7 mouse cellular contexts compared by ENCODE assay signal in the genomic region with DNA sequence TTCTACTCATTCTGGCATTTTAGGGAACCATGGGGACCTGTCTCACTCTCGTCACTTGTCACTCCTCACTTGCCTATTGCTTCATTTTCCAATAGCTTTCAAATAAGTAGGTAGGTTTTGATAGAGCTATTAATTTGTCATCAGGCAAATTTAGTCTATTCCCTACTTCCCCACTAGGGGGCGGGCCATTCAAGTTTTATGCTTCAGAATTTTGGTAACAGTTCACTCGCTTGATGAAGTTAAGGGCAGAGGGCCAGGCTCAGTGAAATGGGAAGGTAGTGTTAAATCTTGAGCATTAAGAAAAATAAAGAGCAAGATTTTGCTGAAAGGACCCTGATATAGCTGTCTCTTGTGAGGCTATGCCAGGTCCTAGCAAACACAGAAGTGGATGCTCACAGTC.
DNase-seq lines count a peak whose midpoint lies in the region.

No protein-coding gene starts in this region.

- peak; percentile 9 for DNase-seq in ovary, postnatal 10 days (ENCODE audit: low spot score)
- DNase-seq in ovary, adult 18-20 months (ENCODE audit: low spot score): no peak
- DNase-seq in adrenal gland, postnatal 10 days: peak; percentile 69
- peak; percentile 85 to 92 for DNase-seq in cerebellum, postnatal 10 days
- peak; percentile 19 to 32 for DNase-seq in gastrocnemius, postnatal 4 days (ENCODE audit: low spot score in 2 of 2)
- peak; percentile 29 for DNase-seq in left cerebral cortex, adult 11 months (ENCODE audit: low spot score)
- DNase-seq in retina, adult 2 months (ENCODE audit: low read depth, low spot score): peak; percentile 3
